Mouse (Mus musculus) forebrain, embryonic 16.5 days (tissue): ENCODE results near the gene Calcoco1. TPM values are rescaled to one million over a fixed set of nuclear protein-coding genes. Genes with fewer than 3 reads are reported as not detected.

ENCODE experiments used
- ATAC-seq: fragments of 200-750 bp; cut with Nextera tagmentation; 2 replicates; pipeline ENCODE4 v1.8.0; 2017; ENCODE audit warnings: mild to moderate bottlenecking, moderate library complexity
- H3K27ac ChIP-seq: fragments of 300-500 bp; sonication (generic); 2 replicates; pipeline ENCODE4 v1.5.1; 2014; ENCODE audit warnings: low read length, control low read depth
- H3K27me3 ChIP-seq: fragments of 300-500 bp; sonication (generic); replicated peaks from 2 replicates; pipeline ENCODE4 v1.6.1; 2014; ENCODE audit warnings: low read length; ENCODE audit not compliant: control insufficient read depth, insufficient read depth
- H3K36me3 ChIP-seq: fragments of 300-500 bp; sonication (generic); 2 replicates; pipeline ENCODE4 v1.6.1; 2014; ENCODE audit not compliant: control insufficient read depth, insufficient read depth
- H3K4me1 ChIP-seq: fragments of 300-500 bp; sonication (generic); replicated peaks from 2 replicates; pipeline ENCODE4 v1.6.1; 2014; ENCODE audit warnings: low read length; ENCODE audit not compliant: control insufficient read depth, insufficient read depth
- H3K4me2 ChIP-seq: fragments of 300-500 bp; sonication (generic); 2 replicates; pipeline ENCODE4 v1.6.1; 2014; ENCODE audit warnings: mild to moderate bottlenecking, low read length, control low read depth
- H3K4me3 ChIP-seq: fragments of 300-500 bp; sonication (generic); replicated peaks from 2 replicates; pipeline ENCODE4 v1.5.1; 2014; ENCODE audit warnings: mild to moderate bottlenecking, low read length, control low read depth
- H3K9ac ChIP-seq: fragments of 300-500 bp; sonication (generic); replicated peaks from 2 replicates; pipeline ENCODE4 v1.6.1; 2014; ENCODE audit warnings: low read depth, low read length, control low read depth
- H3K9me3 ChIP-seq: fragments of 300-500 bp; sonication (generic); 2 replicates; pipeline ENCODE4 v1.6.1; 2016; ENCODE audit warnings: low read length; ENCODE audit not compliant: control insufficient read depth
- WGBS: fragments of 180-500 bp; shearing (Covaris S2); extraction: QIAGEN DNeasy Blood & Tissue Kit; methylation state at CpG from one replicate; pipeline ENCODE4 v1.1.7; 2014; 5-methylcytosine and 5-hydroxymethylcytosine counted together
- polyA plus RNA-seq: library from polyadenylated mRNA; unstranded; fragments of >200 nt; fragmentation: Nextera tagmentation; extraction: Ambion mirVana; gene quantifications from 2 replicates; pipeline ENCODE4 v1.2.1, GENCODE M21; 2015

Gene Calcoco1
- polyA plus RNA-seq, 1 experiment from 2014 or later = 80.6 TPM

DNA sequence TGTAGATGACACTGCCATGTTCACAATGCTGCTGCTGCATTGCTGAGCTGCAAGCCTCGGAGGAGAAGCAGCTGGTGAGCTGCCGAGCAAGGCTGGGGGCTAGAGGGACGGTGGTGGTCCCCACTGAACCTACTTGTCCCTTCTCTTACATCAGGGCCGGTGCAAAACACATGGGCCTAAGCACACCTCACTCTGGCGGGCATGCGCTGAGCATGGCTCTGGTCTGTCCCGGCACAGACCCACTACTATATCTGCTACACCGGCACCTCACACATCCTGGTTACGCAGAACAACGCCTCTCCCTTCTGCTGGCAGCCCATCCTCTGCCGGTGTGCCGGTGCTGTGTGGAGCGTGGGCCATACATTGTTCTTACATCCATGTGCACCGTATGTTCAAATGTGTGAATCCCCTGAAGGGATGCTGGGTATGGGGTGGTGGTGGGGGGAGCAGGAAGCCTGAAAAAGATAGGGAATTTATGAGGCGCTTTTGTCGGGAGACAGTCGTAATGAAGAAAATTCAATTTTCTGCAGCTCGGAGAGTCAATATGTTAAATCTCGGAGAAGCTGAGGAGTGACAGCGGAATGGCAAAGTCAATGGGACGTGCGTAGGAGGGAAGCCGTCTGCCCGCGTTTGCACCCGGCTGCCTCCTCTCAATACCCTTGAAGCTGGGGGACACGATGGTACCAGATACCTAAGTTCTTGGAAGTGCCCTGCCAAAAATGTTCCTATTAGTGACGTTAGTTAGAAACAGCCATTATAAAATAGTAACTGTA is 12.0 kb upstream of the Calcoco1 start:
- H3K27ac ChIP-seq = peak overlapping the region; percentile 88
- H3K4me2 ChIP-seq = no peak overlapping the region
- H3K27me3 ChIP-seq = no peaks in the 10 kb centered on the region
- H3K4me3 ChIP-seq = no peak overlapping the region
- H3K9ac ChIP-seq = peak overlapping the region; percentile 46
- H3K9me3 ChIP-seq = no peaks in the 10 kb centered on the region
- H3K4me1 ChIP-seq = peaks cover 43% of the 10 kb centered on the region
- WGBS = 73% methylated on average over 28 of the region's 28 CpGs
- peak; percentile 5; the same call in 1 of the 2 replicates for ATAC-seq
- H3K36me3 ChIP-seq = no peaks in the 10 kb centered on the region

DNA sequence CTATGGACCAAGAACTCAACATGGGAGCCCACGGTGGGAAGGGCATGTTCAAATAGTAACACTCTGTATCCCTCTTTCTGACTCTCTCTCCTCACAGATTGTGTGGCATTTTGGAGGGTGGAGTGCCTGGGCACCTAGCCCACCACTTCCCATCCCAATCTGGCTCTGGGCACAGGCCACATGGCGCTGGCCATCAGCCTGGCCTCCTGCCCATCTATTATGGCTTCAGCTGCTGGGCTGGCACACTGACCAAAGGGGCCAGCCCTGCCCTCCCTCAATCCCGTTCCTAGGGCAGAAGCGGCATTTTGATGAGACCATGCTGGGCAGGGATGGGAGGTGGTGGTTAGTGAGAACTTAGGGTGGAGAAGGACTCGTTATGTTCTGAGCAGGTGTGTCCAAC is 11.3 kb upstream of the Calcoco1 start:
- no peaks in the 10 kb centered on the region for H3K36me3 ChIP-seq
- 40% methylated on average over 5 of the region's 5 CpGs for WGBS
- no peak overlapping the region for H3K9ac ChIP-seq
- H3K4me2 ChIP-seq = no peak overlapping the region
- no peak overlapping the region for H3K4me3 ChIP-seq
- ATAC-seq = peak; percentile 24
- no peaks in the 10 kb centered on the region for H3K9me3 ChIP-seq
- peaks cover 43% of the 10 kb centered on the region for H3K4me1 ChIP-seq
- peak overlapping the region; percentile 88 for H3K27ac ChIP-seq
- no peaks in the 10 kb centered on the region for H3K27me3 ChIP-seq

- 59% methylated on average over 6 of the region's 6 CpGs for WGBS
Observed at GRCm38 (mm10) chr15:102732406-102732805, 10.4 kb upstream of the Calcoco1 start.

GRCm38 (mm10) chr15:102727951-102728350 is 6.0 kb upstream of the Calcoco1 start:
- Histone ChIP-seq H3K36me3 (no peaks in the 10 kb centered on the region), H3K9ac (no peak overlapping the region), H3K4me3 (no peak overlapping the region), H3K27ac (no peak overlapping the region), H3K4me1 (peaks cover 8% of the 10 kb centered on the region), H3K4me2 (no peak overlapping the region), H3K9me3 (no peaks in the 10 kb centered on the region), H3K27me3 (no peaks in the 10 kb centered on the region; the same call in 1 of the 2 replicates)
- no peak for ATAC-seq
- WGBS = 73% methylated on average over 2 of the region's 2 CpGs

More at GRCm38 (mm10) chr15:102732406-102732805, 10.4 kb upstream of the Calcoco1 start:
- H3K27ac ChIP-seq = peak overlapping the region; percentile 88
- H3K9ac ChIP-seq = no peak overlapping the region
- no peaks in the 10 kb centered on the region for H3K27me3 ChIP-seq
- peaks cover 43% of the 10 kb centered on the region for H3K4me1 ChIP-seq
- H3K9me3 ChIP-seq = no peaks in the 10 kb centered on the region
- no peak overlapping the region for H3K4me2 ChIP-seq
- H3K36me3 ChIP-seq = no peaks in the 10 kb centered on the region
- peak; percentile 11; the same call in 1 of the 2 replicates for ATAC-seq
- no peak overlapping the region for H3K4me3 ChIP-seq

GRCm38 (mm10) chr15:102723358-102724135 is 1.6 kb upstream of the Calcoco1 start:
- 83% methylated on average over 10 of the region's 10 CpGs for WGBS
- H3K27me3 ChIP-seq = no peaks in the 10 kb centered on the region; the same call in 1 of the 2 replicates
- H3K4me1 ChIP-seq = peaks cover 16% of the 10 kb centered on the region
- H3K9ac ChIP-seq = no peak overlapping the region
- H3K4me2 ChIP-seq = no peak overlapping the region
- H3K9me3 ChIP-seq = no peaks in the 10 kb centered on the region
- H3K27ac ChIP-seq = no peak overlapping the region
- no peak overlapping the region for H3K4me3 ChIP-seq
- ATAC-seq = no peak
- H3K36me3 ChIP-seq = no peaks in the 10 kb centered on the region; the same call in 1 of the 2 replicates

DNA sequence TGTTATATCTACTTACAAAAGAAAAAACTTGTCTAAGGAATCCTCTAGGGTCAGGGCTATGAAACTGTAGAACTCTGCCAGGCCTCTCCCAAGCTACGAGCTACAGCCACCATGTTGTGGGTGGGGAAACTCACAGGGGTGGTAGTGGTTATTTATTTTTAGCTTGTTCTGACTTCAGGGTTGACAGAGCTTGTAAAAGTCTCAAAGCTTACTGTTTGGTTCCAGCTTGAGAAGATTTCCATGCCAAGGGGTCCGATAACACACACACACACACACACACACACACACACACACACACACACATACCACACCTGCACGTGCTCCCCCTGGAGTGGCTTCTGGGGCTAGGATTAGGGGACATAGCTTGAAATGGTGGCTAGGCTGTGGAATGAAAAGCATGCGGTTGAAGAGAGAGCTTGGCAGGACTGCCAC is 538 bp upstream of the Calcoco1 start:
- peak overlapping the region; percentile 48 for H3K4me2 ChIP-seq
- peaks cover 5% of the 10 kb centered on the region; the same call in 1 of the 2 replicates for H3K36me3 ChIP-seq
- 39% methylated on average over 4 of the region's 4 CpGs for WGBS
- no peaks in the 10 kb centered on the region; the same call in 1 of the 2 replicates for H3K27me3 ChIP-seq
- peak overlapping the region; percentile 31 for H3K27ac ChIP-seq
- peak; percentile 0; the same call in 1 of the 2 replicates for ATAC-seq
- peaks cover 16% of the 10 kb centered on the region for H3K4me1 ChIP-seq
- H3K9me3 ChIP-seq = no peaks in the 10 kb centered on the region
- H3K4me3 ChIP-seq = peak overlapping the region; percentile 35
- no peak overlapping the region for H3K9ac ChIP-seq

- no peak for ATAC-seq
Observed at GRCm38 (mm10) chr15:102721016-102721898, 721 bp downstream of the Calcoco1 start.

DNA sequence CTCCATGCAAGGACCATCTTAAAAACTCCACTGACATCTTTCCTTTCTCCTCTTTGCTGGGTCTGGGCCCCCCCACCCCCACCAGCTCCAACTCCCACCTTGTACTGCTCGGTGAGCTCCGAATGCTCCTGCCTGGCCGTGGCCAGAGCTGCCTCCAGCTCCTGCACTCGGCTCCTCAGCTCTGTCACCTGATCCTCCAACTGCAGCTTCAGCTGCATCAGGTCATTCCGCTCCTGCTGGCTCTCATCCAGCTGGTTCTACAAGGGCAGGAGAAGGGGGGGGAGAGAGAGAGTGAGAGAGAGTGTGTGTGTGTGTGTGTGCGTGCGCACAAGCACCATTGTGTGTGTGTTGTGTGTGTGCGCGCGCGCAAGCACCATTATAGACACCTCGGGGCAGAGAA is 5.8 kb downstream of the Calcoco1 start:
- no peak overlapping the region for H3K9ac ChIP-seq
- no peaks in the 10 kb centered on the region for H3K27me3 ChIP-seq
- ATAC-seq = no peak
- H3K4me1 ChIP-seq = peaks cover 6% of the 10 kb centered on the region
- H3K27ac ChIP-seq = no peak overlapping the region
- 66% methylated on average over 12 of the region's 12 CpGs for WGBS
- H3K4me3 ChIP-seq = no peak overlapping the region
- H3K4me2 ChIP-seq = no peak overlapping the region
- no peaks in the 10 kb centered on the region for H3K9me3 ChIP-seq
- H3K36me3 ChIP-seq = peaks cover 37% of the 10 kb centered on the region

More at GRCm38 (mm10) chr15:102721016-102721898, 721 bp downstream of the Calcoco1 start:
- Histone ChIP-seq H3K9ac (peak overlapping the region; percentile 70), H3K4me3 (peak overlapping the region; percentile 87), H3K9me3 (no peaks in the 10 kb centered on the region), H3K4me2 (peak overlapping the region; percentile 90), H3K27ac (peak overlapping the region; percentile 25), H3K36me3 (peaks cover 12% of the 10 kb centered on the region; the same call in 1 of the 2 replicates), H3K4me1 (peaks cover 16% of the 10 kb centered on the region), H3K27me3 (no peaks in the 10 kb centered on the region; the same call in 1 of the 2 replicates)
- WGBS = 20% methylated on average over 14 of the region's 14 CpGs
